In genomic region chr1:57991277-57991676, GRCm38 (mm10) we compare ENCODE assay signal across 19 mouse cellular contexts. TPM values are rescaled to one million over a fixed set of nuclear protein-coding genes. Genes with fewer than 3 reads are reported as not detected.
DNase-seq lines count a peak whose midpoint lies in the region; ATAC-seq and TF ChIP-seq lines count a peak whose summit lies in the region.
"Had no signal": no experiment of that assay in that cellular context is flagged by ENCODE, and none has a peak within 500 bp of the region (broad histone marks: within the 10 kb centered on the region; RNA-seq: fewer than 3 reads in every experiment).

No protein-coding gene starts in this region.

- WGBS in forebrain, embryonic 11.5 days, result 84% methylated on average over 2 of the region's 2 CpGs

- no peak for TF ChIP-seq CTCF in MEL (IDR thresholded peaks at IDR 0.05 in 2 of 3, conservative IDR thresholded peaks at IDR 0.05 in 1 of 3; ENCODE audit: control insufficient read depth in 1 of 3, insufficient read depth in 1 of 3, low read depth in 2 of 3, low read length in 3 of 3, poor library complexity in 1 of 3, severe bottlenecking in 1 of 3)

- TF ChIP-seq EP300 in MEL (IDR thresholded peaks at IDR 0.05; ENCODE audit: low read depth in 1 of 2, low read length in 2 of 2), result peak; percentile 45 to 63; a peak in 2 of 4 replicates

- no peak for TF ChIP-seq POLR2A in MEL (IDR thresholded peaks at IDR 0.05; ENCODE audit: control insufficient read depth in 1 of 2, insufficient read depth in 1 of 2, low read depth in 1 of 2, low read length in 2 of 2, poor library complexity in 1 of 2)

- H3K4me2 ChIP-seq in forebrain, embryonic 11.5 days (ENCODE audit: low read depth, low read length, severe bottlenecking), result no peak overlapping the region

- no peaks in the 10 kb centered on the region for H3K9me3 ChIP-seq in MEL (replicated peaks; ENCODE audit: insufficient read depth, low read length)
- H3K9me3 ChIP-seq in forebrain, embryonic 11.5 days (ENCODE audit: control insufficient read depth, low read length), result no peaks in the 10 kb centered on the region
- H3K9me3 ChIP-seq: G1E had no signal

- no peak overlapping the region for H3K9ac ChIP-seq in MEL (ENCODE audit: control insufficient read depth, low read depth, low read length, poor library complexity, severe bottlenecking)
- H3K9ac ChIP-seq in forebrain, embryonic 11.5 days (ENCODE audit: low read length), result no peak overlapping the region

- peaks cover 0 to 5% of the 10 kb centered on the region in 2 experiments; a peak in 2 of 4 replicates for H3K4me1 ChIP-seq in MEL (ENCODE audit: control insufficient read depth in 1 of 2, insufficient read depth in 2 of 2, low read length in 2 of 2)
- H3K4me1 ChIP-seq in forebrain, embryonic 11.5 days (replicated peaks; ENCODE audit: control insufficient read depth, insufficient read depth, low read length), result no peaks in the 10 kb centered on the region

- H3K27ac ChIP-seq in MEL (ENCODE audit: control insufficient read depth, low read depth, low read length), result no peak overlapping the region
- no peak overlapping the region for H3K27ac ChIP-seq in forebrain, embryonic 11.5 days (ENCODE audit: low read depth, low read length)

- DNase-seq in MEL (ENCODE audit: low read depth, low spot score), result peak; percentile 56
- no peak for DNase-seq in forebrain, embryonic 11.5 days (ENCODE audit: low spot score)
- DNase-seq: adrenal gland, adult 2 months; adrenal gland, adult 8-10 months; adrenal gland, postnatal 10 days; adrenal gland, postnatal 14 days; adrenal gland, postnatal 25 days; adrenal gland, postnatal 36 days; B cell, adult 2 months; cerebellum, adult 11 months; cerebellum, adult 11-12 months; cerebellum, adult 18-20 months; cerebellum, adult 2 months; cerebellum, adult 8-10 months had no signal

- no peaks in the 10 kb centered on the region for H3K27me3 ChIP-seq in MEL (ENCODE audit: control insufficient read depth in 1 of 2, insufficient read depth in 2 of 2, low read length in 2 of 2)
- H3K27me3 ChIP-seq in forebrain, embryonic 11.5 days (ENCODE audit: control insufficient read depth, insufficient read depth, low read length), result no peaks in the 10 kb centered on the region
- H3K27me3 ChIP-seq: CH12.LX, Patski had no signal

- H3K36me3 ChIP-seq in MEL (ENCODE audit: control insufficient read depth in 1 of 2, insufficient read depth in 2 of 2, low read length in 2 of 2), result no peaks in the 10 kb centered on the region
- no peaks in the 10 kb centered on the region for H3K36me3 ChIP-seq in forebrain, embryonic 11.5 days (ENCODE audit: control insufficient read depth, insufficient read depth, low read length)
- H3K36me3 ChIP-seq: G1E had no signal

- H3K4me3 ChIP-seq in MEL (ENCODE audit: control insufficient read depth in 1 of 2, insufficient read depth in 1 of 2, low read depth in 2 of 2, low read length in 2 of 2), result no peak overlapping the region
- H3K4me3 ChIP-seq in forebrain, embryonic 11.5 days (ENCODE audit: low read depth, low read length), result no peak overlapping the region

- TF ChIP-seq RAD21 in MEL (IDR thresholded peaks at IDR 0.05; ENCODE audit: low read depth, low read length), result no peak

- H3K79me2 ChIP-seq in MEL (ENCODE audit: control insufficient read depth, insufficient read depth, low read length, poor library complexity), result peaks cover 4% of the 10 kb centered on the region

- ATAC-seq in forebrain, embryonic 11.5 days (replicated peaks; ENCODE audit: low FRiP score), result no peak
- ATAC-seq: activated CD4-positive, CD25-positive, alpha-beta regulatory T cell, adult 4 months; CD4-positive, CD25-positive, alpha-beta regulatory T cell, adult 4 months; Patski had no signal

TF ChIP-seq in MEL, 35 proteins besides CTCF, POLR2A, EP300 and RAD21:
- TF ChIP-seq GATA1 (IDR thresholded peaks at IDR 0.05; ENCODE audit: low read depth, low read length), result 0 out of 2 replicates have a peak, but pooled peaks have one; percentile 17
- TF ChIP-seq ZNF384 (IDR thresholded peaks at IDR 0.05; ENCODE audit: low read depth, low read length), result no peak
- TF ChIP-seq MEF2A (IDR thresholded peaks at IDR 0.05; ENCODE audit: extremely low read depth, insufficient replicate concordance, low read depth, low read length, poor library complexity, severe bottlenecking), result no peak
- 0 out of 2 replicates have a peak, but pooled peaks have one; percentile 28 for TF ChIP-seq MYB (IDR thresholded peaks at IDR 0.05; ENCODE audit: low read depth, low read length)
- TF ChIP-seq ZMIZ1 (IDR thresholded peaks at IDR 0.05; ENCODE audit: low read depth, low read length), result no peak
- TF ChIP-seq MAZ (IDR thresholded peaks at IDR 0.05; ENCODE audit: low read depth, low read length), result no peak
- 0 out of 2 replicates have a peak, but pooled peaks have one; percentile 33 for TF ChIP-seq TBP (IDR thresholded peaks at IDR 0.05; ENCODE audit: low read depth, low read length)
TF ChIP-seq in MEL: peak in this region for 3.

RNA-seq across cellular contexts. Expression of gene Sgo2a, which starts 4.5 kb away (rescaled TPM):
- total RNA-seq in MEL (2012; rRNA removed), result 12.3 and 14.2 TPM in 2 replicates
- polyA plus RNA-seq in MEL (2012; ENCODE audit: insufficient read depth in 1 of 2, insufficient read length in 2 of 2, low read depth in 1 of 2, low replicate concordance in 2 of 2, missing spikeins in 1 of 2), result 10 to 100 TPM; 11.5 to 48.8 TPM
- polyA plus RNA-seq in forebrain, embryonic 11.5 days (2014; fragmentation: Nextera tagmentation; extraction: Ambion mirVana), result 28.0 and 31.0 TPM in 2 replicates

RNA-seq across cellular contexts. Expression of gene Kctd18, which starts 27.5 kb away (rescaled TPM):
- 9.5 and 11.1 TPM in 2 replicates for total RNA-seq in MEL (2012; rRNA removed)
- polyA plus RNA-seq in MEL (2012; ENCODE audit: insufficient read depth in 1 of 2, insufficient read length in 2 of 2, low read depth in 1 of 2, low replicate concordance in 2 of 2, missing spikeins in 1 of 2), result 10 to 100 TPM in 1 of 2 experiments, not detected in 1; 12.6 TPM
- 19.5 TPM in 2 replicates for polyA plus RNA-seq in forebrain, embryonic 11.5 days (2014; fragmentation: Nextera tagmentation; extraction: Ambion mirVana)

RNA-seq across cellular contexts. Expression of gene Aox1, which starts 38.5 kb away (rescaled TPM):
- 0.04 and 0.16 TPM in 2 replicates for total RNA-seq in MEL (2012; rRNA removed)
- polyA plus RNA-seq in MEL (2012; ENCODE audit: insufficient read depth in 1 of 2, insufficient read length in 2 of 2, low read depth in 1 of 2, low replicate concordance in 2 of 2, missing spikeins in 1 of 2), result under 1 TPM in 1 of 2 experiments, not detected in 1; 0.24 TPM
- 0.12 and 0.16 TPM in 2 replicates for polyA plus RNA-seq in forebrain, embryonic 11.5 days (2014; fragmentation: Nextera tagmentation; extraction: Ambion mirVana)
- polyA plus RNA-seq: activated CD4-positive, CD25-positive, alpha-beta regulatory T cell, adult 4 months; G1E had no signal
